Mouse (Mus musculus) frontal cortex, postnatal 10 days (tissue): ENCODE results near the gene Slc48a1.

Experiments
- DNase-seq, 2 experiments: peaks; one replicate each; pipeline ENCODE4 v3.0.0; 2022; ENCODE audit warnings: low spot score in 2 of 2, mixed read lengths in 1 of 2

Gene Slc48a1

DNA sequence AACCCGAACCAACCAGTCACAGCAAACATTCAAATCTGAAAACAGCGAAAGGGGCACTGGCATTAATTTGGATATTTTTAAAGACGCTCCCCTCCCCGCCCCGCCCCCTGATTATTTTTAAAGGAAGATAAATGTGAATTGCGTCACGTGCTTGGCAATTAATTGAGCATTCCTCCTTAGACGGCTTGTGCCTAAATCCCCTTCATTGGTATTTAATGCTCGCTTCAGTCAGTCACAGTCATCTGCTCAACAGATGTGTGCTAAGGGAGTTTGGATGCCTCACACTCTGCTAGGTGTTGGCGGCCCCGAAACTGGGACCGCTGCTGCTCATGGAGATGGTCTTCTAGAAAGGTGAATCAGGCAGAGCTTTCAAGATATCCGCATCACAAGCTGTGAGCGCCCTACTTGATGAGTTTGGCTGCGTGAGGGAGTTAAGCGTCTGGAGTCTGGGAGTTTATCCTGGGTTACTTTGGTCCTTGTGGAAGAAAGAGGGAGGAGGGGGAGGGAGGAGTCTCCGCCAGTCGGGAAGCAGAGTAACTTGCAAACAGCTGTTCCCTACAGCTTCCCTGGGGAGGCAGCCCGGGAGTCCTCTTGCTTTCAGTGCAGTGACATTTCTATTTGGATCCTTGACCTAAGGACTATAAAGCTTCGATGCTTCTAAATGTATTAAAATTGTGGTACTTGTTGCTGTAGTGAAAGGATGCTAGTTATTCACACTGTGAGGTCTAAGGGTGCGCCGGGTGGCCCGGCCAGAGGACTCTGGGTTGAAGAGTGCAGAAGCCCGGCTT lies 3.8 kb downstream of the Slc48a1 start:
- no peak for DNase-seq

- peak in 1 of 2 experiments; percentile 68 for DNase-seq
Observed at GRCm38 (mm10) chr15:97782749-97783105, 4.4 kb downstream of the Slc48a1 start.

GRCm38 (mm10) chr15:97784092-97784559 lies 5.8 kb downstream of the Slc48a1 start:
- DNase-seq: peak in 1 of 2 experiments; percentile 87

DNA sequence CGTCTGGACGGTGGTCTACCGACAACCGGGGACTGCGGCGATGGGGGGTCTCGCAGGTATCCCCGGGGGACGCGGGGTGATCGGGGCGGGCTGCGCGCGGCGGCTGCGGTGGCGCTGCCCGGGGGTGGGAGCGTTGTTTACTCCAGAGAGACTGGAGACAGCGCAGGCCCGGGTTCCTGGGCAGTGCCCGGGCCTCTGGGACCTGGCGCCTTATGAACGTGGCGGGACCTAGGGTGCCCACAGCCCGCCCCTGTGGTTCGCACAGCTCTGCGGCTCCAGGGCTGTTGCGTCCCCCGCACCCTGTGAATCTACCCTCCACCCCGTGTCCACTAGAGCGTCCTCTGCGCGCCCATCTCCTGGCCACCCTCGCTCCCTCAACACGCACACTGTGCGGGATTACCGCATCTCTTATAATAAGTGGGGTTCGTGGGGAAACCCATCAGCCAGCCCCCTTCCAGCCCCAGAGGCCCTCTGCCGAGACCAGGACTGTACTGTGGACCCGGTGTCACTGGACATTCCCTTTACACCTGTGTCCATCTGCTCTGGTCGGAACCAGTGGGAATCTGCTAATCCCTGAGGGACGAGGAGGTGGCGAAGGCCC lies 6.3 kb downstream of the Slc48a1 start:
- DNase-seq: peak in 1 of 2 experiments; percentile 43

DNA sequence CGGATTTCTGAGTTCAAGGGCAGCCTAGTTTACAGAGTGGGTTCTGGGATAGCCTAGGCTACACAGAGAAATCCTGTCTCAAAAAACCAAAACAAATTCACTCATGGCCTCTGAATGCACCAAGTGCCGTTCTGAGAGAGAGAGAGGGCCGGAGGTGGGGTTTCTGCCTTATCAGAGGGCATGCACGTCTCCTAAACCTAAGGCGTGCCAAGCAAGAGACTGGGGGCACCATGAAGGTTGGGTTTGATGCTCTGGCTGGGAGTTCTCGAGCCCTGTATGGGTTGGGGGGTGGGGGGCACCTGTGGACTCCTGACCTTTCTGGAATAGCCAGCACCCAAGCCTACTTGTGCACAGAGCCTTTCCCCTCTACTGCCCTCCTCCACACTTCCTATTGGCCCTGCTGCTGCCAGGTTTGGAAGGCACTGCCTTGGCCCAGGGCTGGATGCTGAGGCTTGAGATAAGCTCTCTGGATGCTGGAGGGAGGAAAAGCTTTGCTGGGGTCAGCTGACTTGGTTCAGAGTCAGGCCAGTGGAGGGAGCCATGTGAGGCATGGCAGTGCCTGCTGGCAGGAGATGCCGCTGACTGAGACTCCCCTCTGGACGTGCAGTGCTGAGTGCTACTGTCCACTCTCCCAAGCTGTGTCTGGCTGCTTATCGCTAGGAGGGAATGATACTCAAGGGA lies 7.6 kb downstream of the Slc48a1 start:
- DNase-seq: no peak

DNA sequence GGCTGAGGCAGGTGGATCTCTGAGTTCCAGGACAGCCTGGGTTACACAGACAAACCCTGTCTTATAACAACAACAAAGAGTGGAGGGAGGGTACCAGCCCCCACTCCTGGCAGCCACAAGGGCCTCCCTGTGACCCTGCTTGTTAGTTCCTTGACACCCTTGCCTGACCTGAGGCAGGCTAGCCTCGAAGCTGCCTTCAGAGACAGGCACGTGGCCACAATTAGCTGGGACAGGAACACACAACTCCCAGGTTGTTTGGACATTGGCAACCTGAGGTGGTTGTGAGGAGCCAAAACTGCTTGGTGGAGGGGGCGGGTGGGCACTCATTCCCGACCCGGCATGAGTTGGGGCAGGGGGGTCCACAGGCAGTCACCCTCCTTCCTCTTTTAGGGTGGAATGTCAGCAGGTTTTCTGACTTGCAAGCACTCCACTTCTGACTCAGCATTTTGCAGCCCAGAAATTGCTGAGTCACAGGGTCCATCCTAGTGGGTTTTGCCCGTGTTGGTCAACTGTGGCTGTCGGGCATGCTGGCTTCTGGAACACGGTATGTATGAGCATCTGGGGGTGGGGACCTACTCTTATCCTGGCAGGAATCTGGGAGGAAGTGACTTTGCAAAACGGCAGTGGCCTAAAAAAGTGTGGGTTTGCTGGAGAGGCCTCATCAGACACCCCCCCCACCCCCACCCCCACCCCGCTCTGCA lies 8.2 kb downstream of the Slc48a1 start:
- no peak for DNase-seq

DNA sequence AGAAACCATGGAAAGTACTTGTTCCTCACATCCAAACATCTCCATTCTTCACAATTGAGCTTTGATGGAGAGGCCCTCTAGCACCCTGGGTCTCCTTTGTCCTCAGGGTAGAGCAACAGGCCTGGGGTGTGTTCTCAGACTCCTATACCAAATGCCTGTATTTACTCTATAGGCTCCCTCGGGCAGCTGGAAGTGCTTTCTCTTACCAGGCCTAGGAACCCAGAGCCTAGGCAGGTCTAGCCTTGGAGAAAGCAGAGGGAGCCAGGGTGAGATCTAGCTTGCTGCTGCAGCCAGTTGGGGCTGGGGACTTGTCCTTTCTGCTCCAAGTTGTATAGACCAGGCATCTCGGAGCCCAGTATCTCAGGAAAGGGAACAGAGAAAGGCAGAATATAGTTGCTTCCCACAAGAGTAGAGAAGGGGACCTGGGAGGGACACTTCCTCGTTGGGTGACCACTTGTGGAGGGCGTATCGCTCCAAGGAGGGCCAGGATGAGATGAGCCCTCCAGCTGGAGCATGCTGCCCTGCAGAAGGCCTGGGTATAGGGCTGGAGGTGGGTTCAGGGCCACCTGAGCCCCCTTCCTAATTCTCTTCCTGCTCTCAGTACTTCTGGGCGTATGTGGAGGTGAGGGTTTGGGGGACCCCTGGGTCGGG lies 9.0 kb downstream of the Slc48a1 start:
- no peak for DNase-seq

GRCm38 (mm10) chr15:97787799-97788667 lies 9.7 kb downstream of the Slc48a1 start:
- DNase-seq: no peak

DNA sequence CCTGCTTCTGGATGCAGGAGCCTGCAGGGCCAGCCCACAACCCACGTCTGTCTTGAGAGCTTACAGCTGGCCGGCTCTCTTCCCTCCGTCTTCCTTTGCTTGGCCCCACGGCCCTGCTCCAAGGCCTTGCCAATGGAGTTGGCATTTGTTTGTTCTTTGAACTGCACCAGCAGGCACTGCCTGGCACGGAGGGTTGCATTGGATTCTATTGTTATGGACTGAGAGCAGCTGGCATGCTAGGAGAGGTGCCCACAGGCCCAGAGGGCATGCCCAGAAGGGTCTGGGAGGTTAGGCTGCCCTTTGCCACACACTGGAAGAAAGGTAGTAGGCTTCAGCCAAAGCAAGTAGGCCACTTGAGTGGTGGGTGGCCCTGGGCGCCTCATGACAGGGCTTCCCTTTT lies 10.5 kb downstream of the Slc48a1 start:
- DNase-seq: peak; percentile 56 to 64

DNA sequence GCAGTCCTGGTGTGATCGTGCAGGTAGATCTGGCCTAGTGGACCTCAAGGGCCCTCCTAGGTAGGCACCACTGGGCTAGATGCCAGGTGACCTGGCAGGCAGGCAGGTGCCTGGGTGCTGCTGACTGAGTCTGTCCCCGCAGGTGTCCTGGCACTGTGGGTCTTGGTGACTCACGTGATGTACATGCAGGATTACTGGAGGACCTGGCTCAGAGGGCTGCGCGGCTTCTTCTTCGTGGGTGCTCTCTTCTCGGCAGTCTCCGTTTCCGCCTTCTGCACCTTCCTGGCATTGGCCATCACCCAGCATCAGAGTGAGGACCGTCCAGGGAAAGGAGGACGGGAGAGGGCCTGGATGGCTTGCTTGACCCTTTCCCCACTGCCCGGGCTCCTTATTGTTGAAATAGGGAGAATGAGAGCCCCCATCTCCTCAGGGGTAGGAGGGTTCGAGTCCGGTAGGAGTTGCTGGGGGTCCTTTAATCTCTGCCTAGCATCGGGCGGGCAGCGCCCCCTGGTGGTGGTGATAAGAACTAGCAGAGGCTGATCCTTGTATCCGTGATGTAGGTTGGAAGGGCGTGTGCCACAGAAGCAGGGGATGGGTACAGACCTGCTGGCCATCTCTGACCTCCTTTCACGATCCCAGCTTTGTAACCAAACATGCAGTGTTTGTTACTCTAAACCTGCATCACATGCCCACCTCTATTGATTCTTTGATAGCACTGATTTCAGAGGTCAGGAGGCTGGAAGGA lies 11.6 kb downstream of the Slc48a1 start:
- DNase-seq: no peak

DNA sequence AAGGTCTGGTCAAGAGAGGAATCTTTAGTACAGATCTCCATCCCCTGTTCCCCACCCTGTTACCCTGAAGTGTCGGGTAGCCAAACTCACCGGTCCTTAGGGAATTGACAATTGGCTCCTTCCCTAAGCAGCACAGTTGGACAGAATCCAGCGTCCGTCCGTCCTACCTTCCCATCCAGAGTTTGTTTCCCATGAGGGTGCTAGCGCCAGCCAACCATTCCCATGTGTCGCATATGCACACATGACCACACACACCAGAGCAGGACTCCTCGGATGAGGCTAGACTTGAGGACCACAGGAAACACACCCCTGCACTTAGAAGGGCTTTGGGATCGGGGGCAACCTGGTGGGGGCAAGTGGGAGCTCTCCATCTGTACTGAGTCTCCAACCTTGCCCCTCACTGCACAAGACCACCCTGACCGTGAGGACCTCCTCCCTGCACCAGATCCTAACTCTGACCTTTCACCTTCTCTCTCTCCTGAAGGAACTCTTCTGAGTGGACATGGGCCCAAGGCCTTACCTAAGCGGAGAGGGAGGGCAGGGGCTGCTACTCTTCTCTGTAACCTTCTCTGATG lies 12.9 kb downstream of the Slc48a1 start:
- no peak for DNase-seq

- no peak for DNase-seq
Observed at GRCm38 (mm10) chr15:97793386-97794153, 15.2 kb downstream of the Slc48a1 start.

- no peak for DNase-seq
Observed at GRCm38 (mm10) chr15:97794268-97794667, 15.9 kb downstream of the Slc48a1 start.

- no peak for DNase-seq
Observed at GRCm38 (mm10) chr15:97795559-97796235, 17.4 kb downstream of the Slc48a1 start.

- DNase-seq: no peak
Observed at GRCm38 (mm10) chr15:97796674-97797310, 18.5 kb downstream of the Slc48a1 start.

DNA sequence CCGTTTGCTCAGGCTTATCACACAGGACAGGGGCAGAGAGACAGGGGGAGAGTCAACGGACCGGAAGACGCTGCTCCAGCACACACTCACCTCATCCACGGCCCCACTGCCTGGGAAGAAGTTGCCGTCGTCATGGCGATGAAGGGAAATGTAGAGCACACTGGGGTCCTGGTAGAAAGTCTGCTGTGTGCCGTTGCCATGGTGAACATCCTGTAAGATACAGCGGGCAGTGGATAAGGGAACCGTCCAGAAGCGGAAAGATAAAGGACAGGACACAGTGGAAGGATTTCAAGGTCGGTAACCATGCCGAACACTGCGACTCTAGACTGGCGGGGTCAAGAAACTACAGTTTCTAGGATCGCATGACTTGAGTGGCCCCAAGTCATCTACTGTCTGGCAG lies 19.8 kb downstream of the Slc48a1 start:
- DNase-seq: no peak

DNA sequence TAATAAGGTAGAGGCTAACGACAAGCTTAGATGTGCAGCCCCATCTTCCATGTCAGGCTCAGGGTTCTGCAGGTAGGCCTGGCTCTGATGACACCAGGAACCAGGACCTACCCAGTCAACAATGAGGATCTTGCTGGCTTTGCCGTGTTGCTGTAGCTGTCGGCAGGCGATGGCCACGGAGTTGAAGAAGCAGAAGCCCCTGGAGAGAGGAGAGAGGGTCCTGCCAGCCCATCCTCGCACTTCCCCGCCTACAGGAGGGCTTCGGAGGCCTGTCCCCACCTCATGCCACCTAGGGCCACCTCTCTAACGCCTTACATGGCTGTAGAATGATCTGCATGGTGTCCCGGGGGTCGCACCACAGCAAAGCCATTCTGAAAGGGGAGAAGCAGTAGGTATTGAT lies 21.1 kb downstream of the Slc48a1 start:
- DNase-seq: no peak

DNA sequence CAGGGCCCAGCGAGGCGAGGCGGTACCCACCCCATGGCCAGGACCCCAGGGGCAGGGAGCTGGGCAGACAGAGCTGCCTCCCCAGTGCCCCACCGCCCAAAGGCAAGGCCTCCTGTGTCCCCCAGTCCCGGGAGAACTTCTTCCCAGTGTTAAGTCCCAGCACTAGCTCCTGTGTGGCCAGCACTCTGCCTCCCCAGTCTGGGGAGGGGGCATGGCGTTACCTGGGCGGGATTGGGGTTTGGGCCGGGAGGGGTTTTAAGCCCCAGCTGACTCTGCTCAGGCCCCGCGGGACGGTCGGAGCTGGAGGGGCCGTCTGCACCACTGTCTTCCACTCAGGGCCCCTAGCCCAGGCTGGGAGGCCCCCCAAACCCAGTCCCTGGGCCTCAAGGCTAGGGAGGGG lies 22.5 kb downstream of the Slc48a1 start:
- no peak for DNase-seq
